Mouse (Mus musculus) monocyte, adult 5-6 weeks (primary cell): ENCODE measurements around the gene Armc10. TPM values are rescaled to one million over a fixed set of nuclear protein-coding genes. Genes with fewer than 3 reads are reported as not detected.
"Not testable (repeated sequence)": the region's sequence is repeated elsewhere in the genome, so short reads cannot be mapped to it uniquely, and the experiment has no call there.

Experiments used
- ATAC-seq: fragments of 153-309, 156-312 bp; replicated peaks from 2 replicates; pipeline ENCODE4 v1.8.0; 2017; ENCODE audit warnings: mild to moderate bottlenecking; ENCODE audit not compliant: low TSS enrichment, insufficient number of reproducible peaks, severe bottlenecking, poor library complexity, low FRiP score
- total RNA-seq: library from RNA; stranded (forward); fragments of 200-1000, 200-491, 200-594 nt; gene quantifications from 3 replicates; pipeline ENCODE4 v1.2.3, GENCODE M21; 2017

Armc10 gene
- total RNA-seq, 1 experiment from 2014 or later = 38.8 TPM

DNA sequence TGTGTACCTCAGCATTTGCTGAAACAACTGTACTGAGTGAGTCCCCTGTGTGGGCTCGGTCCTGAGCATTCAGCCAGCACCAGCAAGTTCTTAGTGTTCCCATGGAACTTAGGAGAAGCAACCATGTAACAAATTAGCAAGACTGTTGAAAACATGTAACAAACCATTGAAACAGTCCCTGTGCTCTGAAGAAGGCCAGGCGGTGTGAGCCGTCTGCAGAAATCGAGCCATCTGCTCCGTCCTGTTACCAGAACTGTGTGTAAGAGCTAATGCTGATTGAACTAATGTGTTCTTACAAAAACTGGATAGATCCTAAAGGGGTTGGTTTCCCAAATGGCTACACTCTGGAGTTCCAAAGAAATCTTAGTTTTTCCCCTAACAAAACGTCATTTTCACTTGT lies 15.2 kb downstream of the Armc10 start:
- ATAC-seq = no peak

DNA sequence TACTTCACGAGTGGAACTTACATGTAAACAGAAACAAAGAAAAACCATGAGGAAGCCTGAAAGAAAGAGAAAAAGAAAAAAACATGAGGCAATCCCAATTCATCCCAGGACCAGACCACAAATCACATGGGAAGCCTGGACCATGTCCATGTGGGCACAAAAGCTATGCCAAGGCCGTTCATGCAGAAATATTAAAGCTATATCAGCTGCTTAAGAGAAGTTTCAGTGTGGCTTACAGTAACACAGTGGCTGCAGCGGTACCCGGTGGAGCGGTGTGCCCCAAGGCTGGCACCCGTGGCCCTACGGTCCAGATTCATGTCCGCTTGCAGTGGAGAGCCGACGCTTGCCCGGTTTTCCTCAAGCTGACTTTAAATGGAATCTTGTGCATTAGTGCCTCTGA lies 17.5 kb downstream of the Armc10 start:
- ATAC-seq = no peak

DNA sequence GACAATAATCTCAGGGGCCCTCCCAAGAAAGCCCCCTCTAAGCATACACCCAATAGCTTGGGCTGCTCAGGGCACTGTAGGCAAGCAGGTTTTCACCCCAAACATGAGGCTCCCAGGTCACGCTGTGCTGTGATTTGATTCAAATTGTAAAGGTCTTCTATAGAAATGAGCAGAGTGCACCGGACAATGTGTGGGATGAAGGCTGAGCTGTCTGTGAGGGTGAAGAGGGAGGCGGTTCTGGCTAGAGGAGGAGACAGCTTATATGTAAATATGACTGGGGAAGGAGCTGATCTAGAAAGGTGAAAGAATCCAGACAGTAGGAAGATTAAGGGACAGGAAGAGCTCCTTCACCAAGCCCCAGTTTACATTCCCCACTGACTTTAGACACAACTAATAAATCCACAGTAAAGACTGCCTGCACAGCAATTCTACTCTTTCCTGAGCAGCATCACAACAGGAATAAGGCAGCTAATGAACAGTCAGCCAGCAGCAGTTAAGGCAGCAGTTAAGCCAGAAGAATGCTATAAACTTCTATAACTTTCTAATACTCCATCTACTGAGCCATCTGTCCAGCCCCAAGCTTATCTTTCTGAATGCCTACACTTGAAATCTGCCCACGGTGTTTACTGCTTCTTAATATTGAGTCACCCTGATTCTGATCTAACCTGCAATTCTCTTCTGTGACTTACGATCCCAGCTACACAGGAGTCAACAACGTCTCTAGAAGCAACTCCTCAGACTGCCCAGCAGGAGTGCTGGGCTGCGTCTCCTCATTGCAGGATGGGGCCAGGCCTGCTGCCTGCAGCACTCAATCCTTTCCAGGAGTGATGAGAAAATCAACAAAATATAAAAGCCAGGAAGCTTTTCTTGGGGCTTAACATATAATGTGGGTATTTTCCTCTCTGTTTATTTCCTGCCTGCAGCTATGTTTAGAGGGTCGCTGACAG lies 21.9 kb downstream of the Armc10 start:
- no peak for ATAC-seq

DNA sequence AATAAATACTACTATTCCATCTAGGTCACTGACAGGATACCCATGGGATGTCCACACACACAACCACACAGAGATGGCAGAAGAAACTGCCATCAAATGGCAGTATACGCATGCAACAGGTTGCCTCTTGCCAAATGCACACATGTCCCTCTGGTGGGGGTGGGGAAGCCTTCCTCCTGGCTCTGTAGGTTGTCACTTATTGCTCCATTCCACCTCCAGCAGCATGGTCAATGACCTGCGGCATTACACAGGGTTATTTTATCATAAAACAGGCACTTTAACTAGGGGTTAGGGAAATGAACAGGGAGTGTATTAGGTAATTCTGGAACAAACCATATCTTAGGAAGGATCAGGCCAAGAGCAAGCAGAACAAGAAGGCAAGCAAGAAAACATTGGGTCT lies 23.7 kb downstream of the Armc10 start:
- no peak for ATAC-seq

DNA sequence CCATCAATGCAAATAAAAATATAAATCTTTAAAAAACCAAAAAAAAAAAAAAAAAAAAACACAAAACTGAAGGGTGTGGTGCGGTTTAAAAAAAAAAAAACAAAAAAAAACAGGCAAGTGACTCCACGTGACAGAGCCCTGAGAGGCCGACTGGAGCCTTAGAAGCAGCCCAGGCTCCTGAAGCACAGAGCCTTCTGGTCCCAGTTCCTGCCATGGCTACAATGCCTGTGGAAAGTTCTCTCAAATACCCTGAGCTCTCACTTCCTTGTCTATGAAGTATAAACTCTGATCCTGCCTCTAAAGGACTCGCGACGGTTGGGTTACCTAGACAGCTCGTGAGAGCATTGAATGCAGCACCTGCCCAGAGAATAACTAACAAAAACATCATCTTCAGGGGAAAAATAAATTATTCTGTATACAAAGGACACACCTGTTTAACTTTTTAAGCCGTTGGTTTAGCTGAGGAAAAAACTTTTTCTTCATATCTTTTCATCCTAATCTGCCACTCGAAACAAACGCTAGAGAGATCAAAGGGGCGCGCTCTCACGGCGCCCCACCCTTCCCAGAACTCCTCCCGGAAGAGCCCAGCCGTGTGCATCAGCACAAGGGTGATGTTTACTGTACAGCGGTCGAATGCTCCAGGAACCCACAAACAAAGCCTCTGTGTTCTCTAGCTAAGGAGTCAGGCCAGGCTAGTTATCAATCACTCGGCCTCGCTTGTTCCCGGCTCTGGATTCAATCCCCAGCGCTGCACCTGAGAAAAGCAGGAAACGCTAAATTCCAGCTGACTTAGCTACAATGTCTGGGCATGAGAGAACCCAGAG lies 27.4 kb downstream of the Armc10 start:
- ATAC-seq = no peak

DNA sequence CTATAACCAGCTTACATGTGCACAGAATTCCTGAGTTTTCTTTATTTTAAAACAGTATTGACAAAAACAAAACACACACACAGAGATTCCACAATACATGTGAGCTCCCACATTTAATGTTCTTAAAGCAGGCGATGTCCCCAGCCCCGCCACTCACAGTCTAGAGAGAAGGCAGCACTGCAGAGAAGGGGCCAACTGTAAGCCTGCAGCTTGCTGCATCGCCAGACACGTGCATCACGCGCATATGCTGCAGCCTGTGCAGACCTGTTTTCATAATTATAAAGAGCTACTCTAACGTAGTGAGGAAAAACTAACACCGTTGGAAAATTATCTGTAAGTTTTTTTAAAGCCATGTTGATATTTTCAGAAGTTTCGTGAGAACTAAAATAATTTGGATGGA lies 28.1 kb downstream of the Armc10 start:
- ATAC-seq = no peak

DNA sequence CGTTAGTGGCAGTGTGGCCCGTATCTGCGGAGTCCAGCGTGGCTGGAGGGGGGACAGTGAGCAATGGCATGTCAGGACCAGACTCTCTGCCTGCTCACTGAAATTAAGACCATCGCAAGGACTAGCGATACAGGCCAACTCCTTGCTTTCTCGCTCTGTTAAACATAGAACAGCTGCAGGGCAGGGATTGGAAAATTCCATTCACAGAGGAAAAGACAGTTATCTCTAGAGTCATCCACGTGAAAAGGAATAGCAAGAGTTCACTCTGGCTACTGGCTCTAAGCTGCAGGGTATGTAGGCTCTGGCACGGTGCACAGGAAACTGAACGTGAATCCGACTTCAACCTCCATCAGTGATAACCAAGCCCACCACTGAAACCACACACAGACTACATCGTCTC lies 29.4 kb downstream of the Armc10 start:
- ATAC-seq = no peak

DNA sequence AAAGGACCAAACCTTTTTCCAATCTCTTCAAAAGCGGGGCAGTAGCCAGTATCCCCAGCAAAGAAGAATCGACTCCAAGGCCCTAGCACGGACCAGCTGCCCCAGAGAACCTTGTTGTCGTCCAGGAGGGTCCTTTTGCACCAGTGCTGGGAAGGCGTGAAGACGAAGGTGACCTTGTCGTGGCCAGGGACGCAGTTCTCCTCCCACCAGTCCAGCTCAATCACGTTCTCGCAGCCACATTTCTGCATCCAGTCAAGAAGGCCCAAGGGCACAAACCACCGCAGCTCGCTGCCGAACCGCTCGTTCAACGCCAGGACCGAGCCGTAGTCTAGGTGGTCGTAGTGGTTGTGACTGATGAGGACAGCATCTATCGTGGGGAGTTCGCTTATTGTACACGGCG lies 29.9 kb downstream of the Armc10 start:
- no peak for ATAC-seq

DNA sequence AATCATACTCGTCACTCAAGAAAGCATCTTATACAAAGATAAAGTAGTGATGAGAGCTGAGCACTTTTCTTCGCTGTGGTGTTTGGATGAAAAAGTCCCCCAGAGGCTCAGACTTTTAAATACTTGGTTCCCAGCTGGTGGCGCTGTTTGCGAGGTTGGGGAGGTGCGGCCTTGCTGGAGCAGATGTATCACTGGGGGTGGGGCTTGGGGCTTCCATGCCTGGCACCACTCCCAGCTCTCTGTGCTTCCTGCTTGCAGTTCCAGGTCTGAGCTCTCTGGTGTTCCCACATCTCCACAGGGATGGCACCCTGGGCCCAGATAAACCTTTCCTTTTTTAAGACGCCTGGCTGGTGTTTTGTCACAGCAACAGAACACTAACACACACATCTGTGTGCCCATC lies 32.3 kb downstream of the Armc10 start:
- no peak for ATAC-seq

DNA sequence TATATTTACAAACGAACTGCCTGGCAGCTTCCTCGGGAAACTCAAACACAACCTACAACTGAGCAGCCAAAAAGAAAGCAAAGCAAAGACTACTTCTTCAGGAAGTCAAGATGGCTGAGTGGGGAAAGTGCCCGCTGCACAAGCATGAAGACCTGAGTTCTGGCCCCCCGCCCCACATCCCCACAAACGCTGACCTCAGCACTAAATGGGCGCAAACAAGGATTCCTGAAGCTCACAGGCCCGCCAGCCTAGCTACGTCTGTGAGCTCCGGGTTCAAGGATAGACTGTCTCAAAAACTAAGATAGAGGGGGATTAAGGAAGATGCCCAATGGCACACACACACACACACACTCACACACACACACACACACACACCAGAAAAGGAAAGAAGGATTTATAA lies 32.8 kb downstream of the Armc10 start:
- ATAC-seq = no peak

DNA sequence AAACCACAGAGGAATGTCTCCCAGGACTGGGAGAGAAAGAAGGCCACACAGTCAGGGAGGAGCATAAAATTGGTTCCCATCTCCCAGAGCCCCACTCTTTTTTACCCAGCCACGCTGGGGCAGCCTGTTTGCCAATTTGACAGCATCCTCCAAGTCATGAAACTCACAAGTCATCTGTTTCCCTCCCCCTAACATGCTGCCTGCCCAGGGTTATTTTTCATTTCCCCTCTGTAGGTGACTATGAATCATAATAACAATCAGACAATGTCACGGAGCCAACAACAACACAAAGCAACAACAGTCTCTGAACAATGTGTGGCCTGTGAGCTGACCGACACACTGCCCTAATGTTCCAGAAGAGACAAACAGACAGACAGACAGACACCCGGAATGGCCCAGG lies 34.4 kb downstream of the Armc10 start:
- ATAC-seq = no peak

DNA sequence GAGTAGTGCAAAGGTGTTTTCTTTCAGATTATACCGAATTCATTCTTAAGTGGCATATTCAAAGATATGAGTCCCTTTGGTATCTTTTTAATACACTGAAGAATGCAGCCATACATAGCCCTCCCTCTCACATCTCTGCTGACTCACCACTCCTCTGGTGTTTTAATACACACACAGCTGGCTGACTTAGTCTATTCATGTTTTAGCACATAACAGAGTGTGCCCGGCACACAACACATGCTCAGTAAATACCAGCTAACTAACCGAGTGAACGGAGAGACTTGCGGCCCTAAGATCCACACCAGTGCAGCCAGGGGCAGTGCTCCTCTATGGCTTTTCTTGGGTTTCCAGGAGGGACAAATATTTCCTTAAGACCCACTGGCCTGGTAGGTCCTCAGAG lies 35.3 kb downstream of the Armc10 start:
- no peak for ATAC-seq

DNA sequence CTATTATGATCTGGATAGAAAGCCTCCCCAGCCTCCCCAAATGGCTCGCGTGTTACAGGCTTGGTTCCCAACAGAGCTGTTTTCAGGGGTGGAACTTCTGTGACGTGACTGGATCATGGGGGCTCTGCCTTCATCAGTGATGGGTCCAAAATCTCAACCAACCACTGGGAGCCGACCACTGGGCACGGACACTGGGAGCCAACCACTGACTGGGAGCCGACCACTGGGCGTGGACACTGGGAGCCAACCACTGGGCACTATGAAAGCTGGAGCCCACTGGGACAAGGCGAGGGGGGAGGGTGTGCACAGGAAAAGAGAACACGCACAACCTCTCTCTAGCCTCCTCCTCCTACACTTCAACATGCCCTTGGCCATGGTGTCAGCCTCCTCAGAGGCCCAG lies 38.2 kb downstream of the Armc10 start:
- no peak for ATAC-seq

DNA sequence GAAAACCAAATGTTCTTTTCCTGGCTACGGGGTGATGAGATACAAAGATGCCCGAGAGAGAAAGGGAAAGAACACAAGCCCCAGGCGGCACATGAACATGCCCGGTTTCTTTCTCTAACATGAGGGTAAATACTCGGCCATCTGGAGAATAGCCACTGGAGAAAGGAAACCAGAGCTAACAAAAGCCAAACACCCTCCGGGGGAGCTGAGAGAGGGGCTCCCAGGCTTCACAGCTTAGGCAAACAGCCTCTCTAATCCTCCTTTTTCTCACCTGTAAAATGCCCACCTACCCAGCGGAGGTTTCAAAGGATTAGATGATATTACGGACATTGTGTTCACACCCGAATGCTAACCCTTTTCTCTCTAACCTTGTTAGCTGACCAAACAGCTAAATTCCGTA lies 39.4 kb downstream of the Armc10 start:
- no peak for ATAC-seq

DNA sequence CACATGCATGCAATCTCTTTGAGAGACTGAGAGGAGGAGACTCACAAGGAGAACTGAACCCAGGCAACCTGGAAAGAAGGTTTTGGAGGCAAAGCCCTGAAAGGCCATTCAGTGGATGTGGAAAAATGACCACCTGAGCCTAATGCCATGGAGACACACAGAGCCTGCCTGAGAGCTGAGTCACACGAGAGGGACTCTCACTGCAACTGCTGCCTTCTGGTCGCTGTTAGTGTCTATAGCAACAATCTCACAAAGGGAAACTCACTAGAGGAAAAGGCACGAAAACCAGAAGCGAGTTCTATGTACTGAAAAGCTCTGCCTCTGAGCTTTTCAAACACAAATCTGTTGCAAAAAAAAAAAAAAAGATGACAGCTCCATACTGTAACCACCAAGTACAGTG lies 41.4 kb downstream of the Armc10 start:
- ATAC-seq = no peak

DNA sequence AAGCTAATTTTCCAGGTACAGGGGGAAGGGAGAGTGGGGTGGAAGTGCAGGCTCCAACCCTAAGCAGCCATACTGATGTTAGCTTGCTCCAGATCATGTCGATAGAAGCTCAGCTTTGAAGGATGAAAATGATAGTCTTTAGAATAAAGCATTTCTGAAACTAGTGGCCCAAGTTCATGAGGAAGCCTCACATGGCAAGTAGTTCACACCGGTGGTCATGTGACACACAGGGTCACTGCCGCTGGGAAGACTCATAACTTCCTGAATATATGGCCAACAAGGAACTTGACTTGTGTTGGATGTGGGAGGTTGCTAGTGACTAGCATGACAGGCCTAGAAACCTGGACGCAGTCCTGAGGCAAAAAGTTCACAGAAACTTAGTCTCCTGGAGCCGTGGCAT lies 46.6 kb downstream of the Armc10 start:
- ATAC-seq = no peak

DNA sequence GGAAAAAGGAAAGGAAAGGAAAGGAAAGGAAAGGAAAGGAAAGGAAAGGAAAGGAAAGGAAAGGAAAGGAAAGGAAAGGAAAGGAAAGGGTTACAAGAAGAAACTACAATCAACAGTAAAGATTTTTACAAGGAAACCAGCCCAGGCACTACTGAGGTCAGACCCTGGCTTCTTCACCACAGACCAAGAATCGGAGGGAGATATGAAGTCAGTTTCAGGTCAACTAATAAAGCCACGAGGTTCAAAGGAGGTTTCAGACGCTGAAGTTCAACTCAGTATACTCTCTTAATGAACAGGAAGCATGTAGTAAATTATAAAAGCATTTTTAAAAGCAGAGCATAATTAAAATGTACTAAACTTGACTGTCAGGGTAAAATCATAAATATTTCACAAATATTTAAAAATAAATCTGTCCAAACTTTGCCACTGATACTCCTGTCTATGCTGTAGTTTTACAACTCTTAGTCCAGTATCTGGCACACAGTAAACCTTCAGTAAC lies 47.8 kb downstream of the Armc10 start:
- ATAC-seq = no peak

DNA sequence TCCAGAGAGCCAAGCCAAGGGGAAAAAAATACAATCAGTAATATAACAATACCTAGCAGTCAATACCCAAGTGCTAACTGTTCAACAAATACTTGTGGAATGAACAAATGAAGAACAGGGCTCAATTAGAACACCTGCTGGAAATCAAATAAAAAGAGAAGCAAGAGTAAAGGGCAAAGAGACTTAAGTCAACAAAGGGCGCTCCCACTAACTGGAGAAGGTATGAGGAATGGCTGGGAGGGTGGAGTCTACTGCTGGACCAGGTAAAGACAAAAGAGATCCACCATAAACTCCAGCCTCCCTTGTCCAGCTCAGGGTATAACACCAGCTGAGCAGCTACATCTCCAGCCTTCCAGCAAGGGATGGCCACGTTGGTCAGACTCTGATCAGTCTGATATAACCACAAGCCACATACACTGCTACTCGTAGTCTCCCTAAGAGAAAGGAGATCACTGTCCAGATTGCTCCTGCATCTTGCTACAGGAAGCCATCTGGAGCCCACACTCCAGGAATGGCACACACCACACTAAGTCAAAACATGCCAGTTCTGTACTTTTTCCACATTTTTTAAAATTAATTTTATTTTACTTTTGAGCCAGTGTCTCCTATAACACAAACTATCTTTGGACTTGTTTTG lies 49.4 kb downstream of the Armc10 start:
- no peak for ATAC-seq

DNA sequence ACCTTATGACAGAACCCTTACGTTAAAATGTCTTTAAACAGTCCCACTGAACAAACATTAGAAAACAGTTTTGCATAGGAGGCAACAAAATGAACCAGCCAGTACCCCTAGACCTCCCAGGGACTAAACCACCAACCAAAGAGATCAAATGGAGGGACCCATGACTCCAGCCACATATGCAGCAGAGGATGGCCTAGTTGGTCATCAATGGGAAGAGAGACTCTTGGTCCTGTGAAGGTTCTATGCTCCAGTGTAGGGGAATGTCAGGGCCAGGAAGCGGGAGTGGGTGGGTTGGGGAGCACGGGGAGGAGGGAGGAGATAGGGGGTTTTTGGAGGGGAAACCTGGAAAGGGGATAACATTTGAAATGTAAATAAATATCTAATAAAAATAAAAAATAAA lies 53.9 kb downstream of the Armc10 start:
- ATAC-seq = not testable (repeated sequence)
